In genomic region chr2:125530665-125531064, GRCm38 (mm10) we compare ENCODE assay signal across 14 mouse cellular contexts. TPM values are rescaled to one million over a fixed set of nuclear protein-coding genes. Genes with fewer than 3 reads are reported as not detected.
DNase-seq lines count a peak whose midpoint lies in the region; ATAC-seq lines count a peak whose summit lies in the region.
"Had no signal": no experiment of that assay in that cellular context is flagged by ENCODE, and none has a peak within 500 bp of the region (broad histone marks: within the 10 kb centered on the region; RNA-seq: fewer than 3 reads in every experiment).

No protein-coding gene starts in this region.

- no peaks in the 10 kb centered on the region for H3K9me3 ChIP-seq in heart, embryonic 13.5 days
- no peaks in the 10 kb centered on the region for H3K9me3 ChIP-seq in limb, embryonic 15.5 days
- H3K9me3 ChIP-seq: hindbrain, embryonic 12.5 days; liver, embryonic 12.5 days had no signal

- H3K4me2 ChIP-seq in heart, embryonic 13.5 days: no peak overlapping the region
- no peak overlapping the region for H3K4me2 ChIP-seq in limb, embryonic 15.5 days
- H3K4me2 ChIP-seq: hindbrain, embryonic 12.5 days; liver, embryonic 12.5 days had no signal

- H3K27me3 ChIP-seq in heart, embryonic 13.5 days (replicated peaks): no peaks in the 10 kb centered on the region
- H3K27me3 ChIP-seq in limb, embryonic 15.5 days: no peaks in the 10 kb centered on the region
- H3K27me3 ChIP-seq: CH12.LX; hindbrain, embryonic 12.5 days; liver, embryonic 12.5 days had no signal

- peak overlapping the region; percentile 33; the same call in 1 of the 2 replicates for H3K27ac ChIP-seq in heart, embryonic 13.5 days (replicated peaks)
- no peak overlapping the region for H3K27ac ChIP-seq in limb, embryonic 15.5 days
- H3K27ac ChIP-seq: hindbrain, embryonic 12.5 days; liver, embryonic 12.5 days had no signal

- peaks cover 17% of the 10 kb centered on the region; the same call in 1 of the 2 replicates for H3K4me1 ChIP-seq in heart, embryonic 13.5 days
- no peaks in the 10 kb centered on the region for H3K4me1 ChIP-seq in limb, embryonic 15.5 days
- H3K4me1 ChIP-seq: hindbrain, embryonic 12.5 days; liver, embryonic 12.5 days had no signal

- no peaks in the 10 kb centered on the region for H3K36me3 ChIP-seq in heart, embryonic 13.5 days
- H3K36me3 ChIP-seq in limb, embryonic 15.5 days: no peaks in the 10 kb centered on the region
- H3K36me3 ChIP-seq: hindbrain, embryonic 12.5 days; liver, embryonic 12.5 days had no signal

- peak; percentile 37; the same call in 1 of the 2 replicates for ATAC-seq in heart, embryonic 13.5 days (ENCODE audit: extremely low read depth, insufficient number of reproducible peaks, low FRiP score, low TSS enrichment)
- peak; percentile 65; the same call in 1 of the 2 replicates for ATAC-seq in limb, embryonic 15.5 days (ENCODE audit: insufficient number of reproducible peaks, low FRiP score, low TSS enrichment, low read depth)
- ATAC-seq in CD4-positive, CD25-positive, alpha-beta regulatory T cell, adult 4 months: no peak
- no peak for ATAC-seq in granulocyte monocyte progenitor cell, adult 5-6 weeks (replicated peaks; ENCODE audit: poor library complexity, severe bottlenecking)
- ATAC-seq: activated CD4-positive, CD25-positive, alpha-beta regulatory T cell, adult 4 months; liver, embryonic 12.5 days had no signal

- WGBS in heart, embryonic 13.5 days: 39% methylated on average over 6 of the region's 6 CpGs
- 63% methylated on average over 6 of the region's 6 CpGs for WGBS in limb, embryonic 15.5 days

- H3K4me3 ChIP-seq in heart, embryonic 13.5 days: no peak overlapping the region
- H3K4me3 ChIP-seq in limb, embryonic 15.5 days: no peak overlapping the region
- H3K4me3 ChIP-seq: hindbrain, embryonic 12.5 days; liver, embryonic 12.5 days had no signal

- H3K9ac ChIP-seq in heart, embryonic 13.5 days: no peak overlapping the region
- no peak overlapping the region for H3K9ac ChIP-seq in limb, embryonic 15.5 days
- H3K9ac ChIP-seq: hindbrain, embryonic 12.5 days; liver, embryonic 12.5 days had no signal

- peak; percentile 28 for DNase-seq in urinary bladder, postnatal 25 days (ENCODE audit: low spot score)
- DNase-seq in urinary bladder, postnatal 10 days (ENCODE audit: low spot score): no peak
- DNase-seq in yolk sac, embryonic 10.5 days (ENCODE audit: low spot score): no peak
- no peak for DNase-seq in adrenal gland, postnatal 25 days
- DNase-seq: layer of hippocampus, adult 9-11 months; midbrain, embryonic 14.5 days had no signal

RNA-seq across cellular contexts. Expression of gene Fbn1, which starts 22.9 kb away (rescaled TPM):
- polyA plus RNA-seq in heart, embryonic 13.5 days (2015; fragmentation: Nextera tagmentation; extraction: Ambion mirVana): 16.8 and 19.3 TPM in 2 replicates
- 30.3 and 31.2 TPM in 2 replicates for polyA plus RNA-seq in limb, embryonic 15.5 days (2015; fragmentation: Nextera tagmentation; extraction: Ambion mirVana)
- not detected for polyA plus RNA-seq in CD4-positive, CD25-positive, alpha-beta regulatory T cell, adult 4 months (2017; shearing (Covaris generic))
- 0.13 TPM in 1 of 2 replicates, not detected in the other for total RNA-seq in granulocyte monocyte progenitor cell, adult 5-6 weeks (2014; fragmentation: Nextera tagmentation)
- total RNA-seq in granulocyte monocyte progenitor cell, adult 5-6 weeks (2017): 0.05 and 0.34 TPM in 2 replicates
- 26.3 and 28.8 TPM in 2 replicates for total RNA-seq in adrenal gland, postnatal 25 days (2021)
- polyA plus RNA-seq: activated CD4-positive, CD25-positive, alpha-beta regulatory T cell, adult 4 months had no signal

RNA-seq across cellular contexts. Expression of gene Gm9913, which starts 25.8 kb away (rescaled TPM):
- 0.17 and 0.32 TPM in 2 replicates for polyA plus RNA-seq in heart, embryonic 13.5 days (2015; fragmentation: Nextera tagmentation; extraction: Ambion mirVana)
- polyA plus RNA-seq in limb, embryonic 15.5 days (2015; fragmentation: Nextera tagmentation; extraction: Ambion mirVana): 0.33 and 0.35 TPM in 2 replicates
- polyA plus RNA-seq in CD4-positive, CD25-positive, alpha-beta regulatory T cell, adult 4 months (2017; shearing (Covaris generic)): not detected
- total RNA-seq in granulocyte monocyte progenitor cell, adult 5-6 weeks (2014; fragmentation: Nextera tagmentation): not detected in 2 replicates
- not detected in 2 replicates for total RNA-seq in granulocyte monocyte progenitor cell, adult 5-6 weeks (2017)
- not detected in 2 replicates for total RNA-seq in adrenal gland, postnatal 25 days (2021)
- total RNA-seq: CH12.LX had no signal
- polyA plus RNA-seq: activated CD4-positive, CD25-positive, alpha-beta regulatory T cell, adult 4 months; midbrain, embryonic 14.5 days had no signal

Comparison
In these comparisons a context has a peak if more than half of its experiments do, and no peak if none do; other contexts are left out.
1. ATAC-seq: peak in heart, embryonic 13.5 days (single experiment) and limb, embryonic 15.5 days (single experiment); none in CD4-positive, CD25-positive, alpha-beta regulatory T cell, adult 4 months (single experiment) and granulocyte monocyte progenitor cell, adult 5-6 weeks (single experiment).
2. RNA of gene Fbn1, which starts 22.9 kb away (polyA plus RNA-seq): 30.3 to 31.2 TPM in limb, embryonic 15.5 days and 16.8 to 19.3 TPM in heart, embryonic 13.5 days; not detected in CD4-positive, CD25-positive, alpha-beta regulatory T cell, adult 4 months; every median in the first group is over 10 times any median in the second.